Mouse (Mus musculus) neural tube, embryonic 11.5 days (tissue): ENCODE measurements around the gene Bcl10. TPM values are rescaled to one million over a fixed set of nuclear protein-coding genes. Genes with fewer than 3 reads are reported as not detected.

ENCODE experiments used
- ATAC-seq: fragments of 200-750 bp; cut with Nextera tagmentation; 2 replicates; pipeline ENCODE4 v1.8.0; 2017; ENCODE audit warnings: moderate number of reproducible peaks, mild to moderate bottlenecking, moderate TSS enrichment, moderate library complexity; ENCODE audit not compliant: insufficient read depth, low FRiP score, low TSS enrichment
- DNase-seq: peaks from one replicate; pipeline ENCODE4 v3.0.0-alpha.2; 2015; ENCODE audit warnings: low spot score
- H3K27ac ChIP-seq: fragments of 300-500 bp; sonication (generic); 2 replicates; pipeline ENCODE4 v1.5.1; 2014; ENCODE audit warnings: low read depth, mild to moderate bottlenecking, low read length
- H3K27me3 ChIP-seq: fragments of 300-500 bp; sonication (generic); 2 replicates; pipeline ENCODE4 v1.6.1; 2014; ENCODE audit warnings: mild to moderate bottlenecking, low read length, mixed read lengths; ENCODE audit not compliant: control insufficient read depth, insufficient read depth
- H3K36me3 ChIP-seq: fragments of 300-500 bp; sonication (generic); 2 replicates; pipeline ENCODE4 v1.6.1; 2014; ENCODE audit warnings: mild to moderate bottlenecking, low read length, moderate library complexity, mixed read lengths; ENCODE audit not compliant: control insufficient read depth, insufficient read depth
- H3K4me1 ChIP-seq: fragments of 300-500 bp; sonication (generic); 2 replicates; pipeline ENCODE4 v1.6.1; 2014; ENCODE audit warnings: low read length, mixed read lengths; ENCODE audit not compliant: control insufficient read depth, insufficient read depth
- H3K4me2 ChIP-seq: fragments of 300-500 bp; sonication (generic); 2 replicates; pipeline ENCODE4 v1.6.1; 2014; ENCODE audit warnings: low read depth, mild to moderate bottlenecking, moderate library complexity
- H3K4me3 ChIP-seq: fragments of 300-500 bp; sonication (generic); 2 replicates; pipeline ENCODE4 v1.5.1; 2014; ENCODE audit warnings: low read depth, low read length
- H3K9ac ChIP-seq: fragments of 300-500 bp; sonication (generic); 2 replicates; pipeline ENCODE4 v1.6.1; 2014; ENCODE audit warnings: mild to moderate bottlenecking, low read length
- H3K9me3 ChIP-seq: fragments of 300-500 bp; sonication (generic); 2 replicates; pipeline ENCODE4 v1.6.1; 2016; ENCODE audit warnings: low read length; ENCODE audit not compliant: control insufficient read depth
- WGBS: fragments of 180-500 bp; shearing (Covaris S2); extraction: QIAGEN DNeasy Blood & Tissue Kit; methylation state at CpG from one replicate; pipeline ENCODE4 v1.1.7; 2014; 5-methylcytosine and 5-hydroxymethylcytosine counted together
- polyA plus RNA-seq: library from polyadenylated mRNA; unstranded; fragments of >200 nt; fragmentation: Nextera tagmentation; extraction: Ambion mirVana; gene quantifications from 2 replicates; pipeline ENCODE4 v1.2.1, GENCODE M21; 2014

Bcl10 gene
- polyA plus RNA-seq, 1 experiment from 2014 or later, result 55.4 TPM

DNA sequence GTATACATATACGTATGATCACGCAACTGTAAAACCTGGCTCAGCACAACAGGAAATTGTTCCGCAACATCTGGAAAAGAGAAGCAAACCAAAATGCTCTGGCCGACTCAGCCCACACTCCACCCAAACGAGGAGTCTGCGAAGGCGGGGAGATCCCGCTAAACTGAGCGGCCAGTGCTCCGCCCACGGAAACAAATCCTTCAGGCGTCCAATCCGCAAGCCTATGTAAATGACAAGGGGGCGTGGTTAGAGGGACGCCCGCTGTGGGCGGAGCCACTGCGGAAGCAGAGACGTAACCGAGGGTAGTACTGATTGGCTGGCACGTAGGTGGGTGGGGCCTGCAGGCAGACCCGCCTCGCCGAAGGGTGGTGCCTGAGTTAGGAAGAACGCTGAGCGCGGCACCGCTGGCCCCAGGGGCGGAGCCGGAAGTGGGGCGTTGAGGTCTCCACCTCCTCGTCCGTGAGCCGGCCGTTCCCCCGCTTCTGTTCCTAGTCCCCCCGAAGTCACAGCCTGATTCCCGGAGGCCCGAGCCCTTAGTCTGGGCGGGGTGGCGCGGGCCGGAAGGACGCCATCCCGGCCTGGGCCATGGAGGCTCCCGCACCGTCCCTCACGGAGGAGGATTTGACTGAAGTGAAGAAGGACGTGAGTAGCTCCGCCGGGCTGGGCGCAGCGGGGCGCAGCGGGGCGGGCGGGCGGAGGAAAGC, 1.4 kb downstream of the Bcl10 start:
- peak overlapping the region; percentile 71 for H3K9ac ChIP-seq
- peak; percentile 99 for DNase-seq
- peak; percentile 100 for ATAC-seq
- H3K9me3 ChIP-seq, result no peaks in the 10 kb centered on the region
- H3K36me3 ChIP-seq, result no peaks in the 10 kb centered on the region
- peaks cover 6% of the 10 kb centered on the region for H3K4me1 ChIP-seq
- peak overlapping the region; percentile 68 for H3K4me3 ChIP-seq
- under 1% methylated on average over 56 of the region's 58 CpGs for WGBS
- H3K27me3 ChIP-seq, result no peaks in the 10 kb centered on the region
- peak overlapping the region; percentile 57 for H3K4me2 ChIP-seq
- peak overlapping the region; percentile 72 for H3K27ac ChIP-seq

- Histone ChIP-seq H3K27ac (peak overlapping the region; percentile 72), H3K4me2 (peak overlapping the region; percentile 57), H3K4me3 (peak overlapping the region; percentile 68), H3K36me3 (no peaks in the 10 kb centered on the region), H3K4me1 (peaks cover 6% of the 10 kb centered on the region), H3K27me3 (no peaks in the 10 kb centered on the region), H3K9me3 (no peaks in the 10 kb centered on the region), H3K9ac (peak overlapping the region; percentile 71)
- no peak for DNase-seq
- WGBS, result 4% methylated on average over 39 of the region's 39 CpGs
- peak; percentile 9; the same call in 1 of the 2 replicates for ATAC-seq
These were observed 2.2 kb downstream of the Bcl10 start for GRCm38 (mm10) chr3:145924649-145925337.

DNA sequence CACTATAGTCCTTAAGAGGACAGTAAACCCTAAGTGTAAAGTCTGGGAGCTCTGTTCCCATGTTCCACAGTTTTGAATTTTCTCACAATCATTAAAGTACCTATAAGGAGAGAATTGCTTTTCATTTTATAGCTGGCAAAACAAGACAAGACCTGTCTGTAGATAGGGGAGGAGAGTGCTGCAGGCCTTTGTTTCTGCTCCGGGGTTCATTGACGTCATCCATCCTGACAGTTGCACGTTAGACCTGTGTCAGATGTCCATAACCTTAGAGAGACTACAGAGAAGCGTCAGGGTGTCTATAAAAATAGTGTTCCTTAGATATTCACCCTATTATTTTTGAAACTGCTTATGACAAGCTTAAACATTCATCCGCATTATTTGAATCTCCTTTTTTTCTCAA, 2.9 kb downstream of the Bcl10 start:
- Histone ChIP-seq H3K27me3 (no peaks in the 10 kb centered on the region), H3K36me3 (no peaks in the 10 kb centered on the region), H3K9me3 (no peaks in the 10 kb centered on the region), H3K4me3 (peak overlapping the region; percentile 68), H3K4me1 (peaks cover 6% of the 10 kb centered on the region), H3K27ac (no peak overlapping the region), H3K9ac (no peak overlapping the region), H3K4me2 (peak overlapping the region; percentile 57)
- no peak for ATAC-seq
- DNase-seq, result no peak
- WGBS, result 79% methylated on average over 5 of the region's 5 CpGs

DNA sequence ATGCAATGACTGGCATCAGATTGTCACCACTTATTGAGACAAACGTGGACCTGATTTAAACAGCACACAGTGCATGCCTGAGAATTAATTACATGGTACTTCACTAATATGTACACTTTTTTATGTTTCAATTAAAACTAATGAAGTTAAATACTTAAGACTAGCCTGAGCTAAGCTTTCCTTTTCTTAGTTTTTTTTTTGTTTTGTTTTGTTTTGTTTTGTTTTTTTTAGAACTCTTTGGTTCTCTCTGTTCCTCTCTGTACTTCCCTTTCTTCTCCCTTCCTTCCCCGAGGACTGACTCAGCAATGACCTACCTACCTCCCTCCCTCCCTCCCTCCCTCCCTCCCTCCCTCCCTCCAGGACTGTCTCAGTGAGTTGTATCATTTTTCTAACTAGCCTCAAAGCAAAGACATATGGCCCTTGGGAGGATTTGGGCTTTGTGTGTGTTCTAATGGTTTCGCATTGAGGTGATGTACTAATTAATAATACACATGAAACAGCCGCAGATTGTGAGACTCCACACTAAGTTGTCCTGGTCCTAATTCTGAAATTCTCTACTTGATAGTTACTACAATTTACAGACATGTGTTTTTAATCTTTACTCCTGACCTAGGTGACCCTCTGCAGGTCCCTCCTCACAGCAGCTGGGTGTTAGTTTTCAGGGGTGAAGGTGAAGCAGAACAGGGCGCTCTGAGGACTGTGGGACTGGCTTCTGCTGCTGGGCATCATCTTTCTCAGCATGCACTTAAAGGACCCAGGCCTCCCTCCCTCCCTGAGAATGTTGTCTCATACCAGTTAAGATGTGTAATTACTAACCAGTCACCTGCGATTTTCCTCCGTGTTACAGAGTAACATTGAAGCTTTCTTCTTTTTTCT, 7.2 kb downstream of the Bcl10 start:
- H3K27ac ChIP-seq, result no peak overlapping the region
- no peak overlapping the region for H3K4me2 ChIP-seq
- ATAC-seq, result no peak
- no peaks in the 10 kb centered on the region for H3K27me3 ChIP-seq
- 70% methylated on average over 7 of the region's 7 CpGs for WGBS
- DNase-seq, result no peak
- H3K9ac ChIP-seq, result no peak overlapping the region
- H3K9me3 ChIP-seq, result no peaks in the 10 kb centered on the region
- H3K4me1 ChIP-seq, result peaks cover 6% of the 10 kb centered on the region
- peaks cover 5% of the 10 kb centered on the region for H3K36me3 ChIP-seq
- H3K4me3 ChIP-seq, result no peak overlapping the region

DNA sequence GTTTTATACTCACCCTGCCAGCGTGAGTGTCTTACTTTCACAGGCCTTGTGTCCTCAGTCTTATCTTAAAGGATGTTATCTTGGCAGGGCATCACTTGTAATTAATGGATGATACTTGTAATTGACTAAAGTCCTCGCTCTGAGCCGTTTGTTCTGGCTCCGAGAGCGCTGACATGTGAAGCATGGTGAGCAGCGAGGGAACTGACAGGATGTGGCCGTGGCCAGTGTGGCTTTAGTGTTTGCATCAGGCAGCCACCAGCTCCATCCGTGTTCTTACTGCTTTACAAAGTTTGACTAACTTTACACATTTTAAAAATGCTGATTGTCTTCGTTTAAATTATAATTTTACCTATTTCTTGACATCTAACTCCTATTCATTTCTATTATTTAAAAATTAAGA, 11.2 kb downstream of the Bcl10 start:
- WGBS, result 88% methylated on average over 9 of the region's 9 CpGs

DNA sequence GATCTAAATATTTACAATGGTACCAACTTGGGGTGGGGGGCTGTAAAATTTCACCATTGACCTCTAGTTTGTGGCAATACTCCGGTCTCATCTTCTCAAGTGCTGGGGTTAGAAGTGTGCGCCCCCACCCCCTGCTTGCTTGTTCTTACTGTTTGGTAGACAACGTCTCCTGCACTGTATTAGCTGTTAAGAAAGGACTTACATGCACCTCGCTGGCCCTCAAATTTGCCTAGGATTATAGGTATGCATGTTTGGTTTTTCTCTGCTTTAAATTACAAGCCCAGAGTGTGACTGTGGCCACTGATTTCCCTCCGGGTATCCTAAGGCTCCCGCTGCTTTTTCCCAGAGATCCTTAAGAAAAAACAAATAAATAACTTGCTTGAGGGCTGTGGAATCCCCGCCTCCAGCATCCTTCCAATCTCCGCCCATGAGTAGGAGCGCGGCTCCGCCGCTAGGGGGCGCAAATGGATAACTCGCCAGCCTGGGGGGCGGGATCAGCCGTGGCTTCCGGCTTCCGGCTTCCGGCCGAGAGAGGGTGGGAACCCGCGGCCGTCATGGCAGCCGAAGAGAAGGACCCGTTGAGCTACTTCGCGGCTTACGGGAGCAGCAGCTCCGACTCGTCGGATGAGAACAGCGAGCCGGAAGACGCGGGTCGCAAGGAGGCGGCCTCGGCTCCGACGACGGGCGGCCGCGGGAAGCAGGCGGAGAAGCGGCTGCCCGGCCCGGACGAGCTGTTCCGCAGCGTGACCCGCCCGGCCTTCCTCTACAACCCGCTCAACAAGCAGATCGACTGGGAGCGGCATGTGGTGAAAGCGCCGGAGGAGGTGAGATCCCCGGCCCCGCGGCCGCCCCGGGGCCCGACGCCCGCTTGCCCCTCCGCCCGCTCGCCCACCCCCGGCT, 15.2 kb downstream of the Bcl10 start, which contains the start of gene 2410004B18Rik:
2410004B18Rik (plus strand) TSS at position 510 of the 900 bp plus-strand sequence.
- WGBS, result 1% methylated on average over 58 of the region's 70 CpGs
- peak within 1 kb of the TSS; percentile 98 for H3K4me3 ChIP-seq
- DNase-seq, result peak; percentile 96
- H3K27me3 ChIP-seq, result no peaks in the 10 kb centered on the region
- H3K4me1 ChIP-seq, result peaks cover 8% of the 10 kb centered on the region
- H3K36me3 ChIP-seq, result peaks cover 5% of the 10 kb centered on the region
- ATAC-seq, result peak; percentile 95
- H3K9me3 ChIP-seq, result no peaks in the 10 kb centered on the region
- 0 out of 2 replicates have a peak within 1 kb of the TSS, but pooled peaks have one; percentile 54 for H3K27ac ChIP-seq
- peak within 1 kb of the TSS; percentile 50 for H3K4me2 ChIP-seq
- H3K9ac ChIP-seq, result peak within 1 kb of the TSS; percentile 86

More for the DNA sequence above, 11.2 kb downstream of the Bcl10 start:
- Histone ChIP-seq H3K4me3 (no peak overlapping the region), H3K9me3 (no peaks in the 10 kb centered on the region), H3K9ac (no peak overlapping the region), H3K27ac (no peak overlapping the region), H3K27me3 (no peaks in the 10 kb centered on the region), H3K4me2 (no peak overlapping the region), H3K36me3 (peaks cover 5% of the 10 kb centered on the region), H3K4me1 (peaks cover 2% of the 10 kb centered on the region; the same call in 1 of the 2 replicates)
- DNase-seq (no peak), ATAC-seq (no peak)

DNA sequence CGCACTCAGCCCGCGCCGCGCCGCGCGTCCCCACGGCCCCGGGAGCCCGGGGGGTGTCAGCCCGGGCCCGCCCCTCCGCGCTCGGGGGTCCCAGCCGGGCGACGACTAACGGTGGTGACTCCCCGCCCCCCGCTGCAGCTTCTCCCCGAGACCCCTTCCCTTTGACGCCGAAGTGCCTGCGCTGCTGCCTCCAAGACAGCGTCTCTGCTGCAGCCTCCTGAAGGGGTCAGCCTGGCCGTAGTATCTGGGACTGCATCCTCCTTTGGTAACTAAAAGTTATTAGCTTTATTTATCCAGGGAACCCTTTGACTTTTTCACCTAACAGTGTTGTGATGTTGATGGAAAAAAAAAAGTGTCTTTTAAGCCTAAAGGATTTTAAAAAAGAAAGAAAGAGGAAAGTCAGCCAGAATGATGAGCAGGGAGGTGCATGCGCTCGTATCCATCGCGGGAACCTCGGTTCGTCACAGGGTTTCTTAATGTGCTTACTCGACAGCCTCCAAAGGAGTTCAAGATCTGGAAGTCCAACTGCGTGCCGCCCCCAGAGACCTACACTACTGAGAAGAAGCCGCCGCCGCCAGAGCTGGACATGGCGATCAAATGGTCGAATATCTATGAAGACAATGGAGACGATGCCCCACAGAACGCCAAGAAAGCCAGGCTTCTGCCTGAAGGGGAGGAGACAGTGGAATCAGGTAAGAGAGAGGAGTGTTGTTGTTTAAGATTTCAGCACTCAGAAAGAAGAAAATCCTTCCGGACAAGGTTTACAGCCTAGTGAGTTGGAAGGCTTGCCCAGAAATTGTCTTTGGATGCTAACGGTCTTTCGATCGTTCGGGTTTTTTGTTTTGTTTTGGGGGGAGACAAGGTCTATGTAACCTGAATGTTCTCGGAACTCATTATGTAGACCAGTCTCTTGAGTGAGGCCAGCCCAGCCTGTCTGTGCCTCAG, 16.1 kb downstream of the Bcl10 start:
- Histone ChIP-seq H3K36me3 (peaks cover 1% of the 10 kb centered on the region; the same call in 1 of the 2 replicates), H3K4me3 (peak overlapping the region; percentile 98), H3K4me2 (peak overlapping the region; percentile 50), H3K9me3 (no peaks in the 10 kb centered on the region), H3K27me3 (no peaks in the 10 kb centered on the region), H3K9ac (peak overlapping the region; percentile 86), H3K4me1 (peaks cover 8% of the 10 kb centered on the region), H3K27ac (0 out of 2 replicates have a peak overlapping the region, but pooled peaks have one; percentile 54)
- 0 out of 2 replicates have a peak, but pooled peaks have one; percentile 20 for ATAC-seq
- DNase-seq, result peak; percentile 24
- 20% methylated on average over 50 of the region's 50 CpGs for WGBS
